Mouse (Mus musculus): Measurements from ENCODE around the gene Cd93. TPM values are rescaled to one million over a fixed set of nuclear protein-coding genes. Genes with fewer than 3 reads are reported as not detected.

Cd93 gene
- polyA plus RNA-seq, 1 experiment from 2014 or later, result 23.1 TPM

GRCm38 (mm10) chr2:148432346-148432745 is 11.0 kb downstream of the Cd93 start:
- no peak overlapping the region for H3K9ac ChIP-seq (ENCODE audit: low read depth, low read length)

GRCm38 (mm10) chr2:148430941-148431340 is 12.4 kb downstream of the Cd93 start:
- Histone ChIP-seq H3K9me3 (replicated peaks; ENCODE audit: control insufficient read depth, low read length) (no peaks in the 10 kb centered on the region), H3K4me1 (ENCODE audit: control insufficient read depth, insufficient read depth, low read length) (no peaks in the 10 kb centered on the region), H3K4me3 (ENCODE audit: low read depth, low read length) (no peak overlapping the region), H3K27me3 (ENCODE audit: control insufficient read depth, insufficient read depth, low read length) (no peaks in the 10 kb centered on the region), H3K27ac (ENCODE audit: low read depth, low read length) (no peak overlapping the region), H3K4me2 (no peak overlapping the region), H3K9ac (ENCODE audit: low read depth, low read length) (no peak overlapping the region), H3K36me3 (ENCODE audit: control insufficient read depth, insufficient read depth, low read length) (no peaks in the 10 kb centered on the region)
- 71% methylated on average over 4 of the region's 4 CpGs for WGBS (ENCODE audit: insufficient replicate concordance)
- ATAC-seq (replicated peaks; ENCODE audit: insufficient number of reproducible peaks, low FRiP score, low TSS enrichment), result no peak

More at GRCm38 (mm10) chr2:148432346-148432745, 11.0 kb downstream of the Cd93 start:
- H3K27ac ChIP-seq (ENCODE audit: low read depth, low read length), result no peak overlapping the region
- ATAC-seq (replicated peaks; ENCODE audit: insufficient number of reproducible peaks, low FRiP score, low TSS enrichment), result no peak
- 33% methylated on average over 2 of the region's 2 CpGs for WGBS (ENCODE audit: insufficient replicate concordance)
- H3K4me2 ChIP-seq, result no peak overlapping the region
- H3K9me3 ChIP-seq (replicated peaks; ENCODE audit: control insufficient read depth, low read length), result no peaks in the 10 kb centered on the region
- H3K36me3 ChIP-seq (ENCODE audit: control insufficient read depth, insufficient read depth, low read length), result no peaks in the 10 kb centered on the region
- H3K4me1 ChIP-seq (ENCODE audit: control insufficient read depth, insufficient read depth, low read length), result no peaks in the 10 kb centered on the region
- no peak overlapping the region for H3K4me3 ChIP-seq (ENCODE audit: low read depth, low read length)
- H3K27me3 ChIP-seq (ENCODE audit: control insufficient read depth, insufficient read depth, low read length), result no peaks in the 10 kb centered on the region

- H3K4me3 ChIP-seq (ENCODE audit: low read depth, low read length), result no peak overlapping the region
- no peaks in the 10 kb centered on the region for H3K27me3 ChIP-seq (ENCODE audit: control insufficient read depth, insufficient read depth, low read length)
- no peak for ATAC-seq (replicated peaks; ENCODE audit: insufficient number of reproducible peaks, low FRiP score, low TSS enrichment)
- no peaks in the 10 kb centered on the region for H3K9me3 ChIP-seq (replicated peaks; ENCODE audit: control insufficient read depth, low read length)
- H3K4me2 ChIP-seq, result no peak overlapping the region
- H3K9ac ChIP-seq (ENCODE audit: low read depth, low read length), result no peak overlapping the region
- H3K27ac ChIP-seq (ENCODE audit: low read depth, low read length), result no peak overlapping the region
- H3K4me1 ChIP-seq (ENCODE audit: control insufficient read depth, insufficient read depth, low read length), result no peaks in the 10 kb centered on the region
- no peaks in the 10 kb centered on the region for H3K36me3 ChIP-seq (ENCODE audit: control insufficient read depth, insufficient read depth, low read length)
These were observed 14.3 kb downstream of the Cd93 start for GRCm38 (mm10) chr2:148429001-148429505.

GRCm38 (mm10) chr2:148428523-148428922 is 14.8 kb downstream of the Cd93 start:
- ATAC-seq (replicated peaks; ENCODE audit: insufficient number of reproducible peaks, low FRiP score, low TSS enrichment), result no peak
- WGBS (ENCODE audit: insufficient replicate concordance), result 72% methylated on average over 3 of the region's 3 CpGs
- H3K27ac ChIP-seq (ENCODE audit: low read depth, low read length), result no peak overlapping the region
- no peak overlapping the region for H3K9ac ChIP-seq (ENCODE audit: low read depth, low read length)
- H3K4me2 ChIP-seq, result no peak overlapping the region
- H3K27me3 ChIP-seq (ENCODE audit: control insufficient read depth, insufficient read depth, low read length), result no peaks in the 10 kb centered on the region
- no peaks in the 10 kb centered on the region for H3K36me3 ChIP-seq (ENCODE audit: control insufficient read depth, insufficient read depth, low read length)
- no peaks in the 10 kb centered on the region for H3K4me1 ChIP-seq (ENCODE audit: control insufficient read depth, insufficient read depth, low read length)
- H3K4me3 ChIP-seq (ENCODE audit: low read depth, low read length), result no peak overlapping the region
- H3K9me3 ChIP-seq (replicated peaks; ENCODE audit: control insufficient read depth, low read length), result no peaks in the 10 kb centered on the region

GRCm38 (mm10) chr2:148427553-148427952 is 15.8 kb downstream of the Cd93 start:
- no peak for ATAC-seq (replicated peaks; ENCODE audit: insufficient number of reproducible peaks, low FRiP score, low TSS enrichment)
- Histone ChIP-seq H3K36me3 (ENCODE audit: control insufficient read depth, insufficient read depth, low read length) (no peaks in the 10 kb centered on the region), H3K27me3 (ENCODE audit: control insufficient read depth, insufficient read depth, low read length) (no peaks in the 10 kb centered on the region), H3K4me3 (ENCODE audit: low read depth, low read length) (no peak overlapping the region), H3K9me3 (replicated peaks; ENCODE audit: control insufficient read depth, low read length) (no peaks in the 10 kb centered on the region), H3K9ac (ENCODE audit: low read depth, low read length) (no peak overlapping the region), H3K4me2 (no peak overlapping the region), H3K27ac (ENCODE audit: low read depth, low read length) (no peak overlapping the region), H3K4me1 (ENCODE audit: control insufficient read depth, insufficient read depth, low read length) (no peaks in the 10 kb centered on the region)
- 79% methylated on average over 3 of the region's 3 CpGs for WGBS (ENCODE audit: insufficient replicate concordance)

- WGBS (ENCODE audit: insufficient replicate concordance), result 74% methylated on average over 5 of the region's 5 CpGs
- no peaks in the 10 kb centered on the region for H3K9me3 ChIP-seq (replicated peaks; ENCODE audit: control insufficient read depth, low read length)
- H3K4me2 ChIP-seq, result no peak overlapping the region
- H3K36me3 ChIP-seq (ENCODE audit: control insufficient read depth, insufficient read depth, low read length), result no peaks in the 10 kb centered on the region
- H3K27ac ChIP-seq (ENCODE audit: low read depth, low read length), result no peak overlapping the region
- no peaks in the 10 kb centered on the region for H3K27me3 ChIP-seq (ENCODE audit: control insufficient read depth, insufficient read depth, low read length)
- no peak overlapping the region for H3K9ac ChIP-seq (ENCODE audit: low read depth, low read length)
- ATAC-seq (replicated peaks; ENCODE audit: insufficient number of reproducible peaks, low FRiP score, low TSS enrichment), result no peak; the same call in 1 of the 2 replicates
- no peaks in the 10 kb centered on the region for H3K4me1 ChIP-seq (ENCODE audit: control insufficient read depth, insufficient read depth, low read length)
- H3K4me3 ChIP-seq (ENCODE audit: low read depth, low read length), result no peak overlapping the region
These were observed 17.5 kb downstream of the Cd93 start for GRCm38 (mm10) chr2:148425709-148426382.

- ATAC-seq (replicated peaks; ENCODE audit: insufficient number of reproducible peaks, low FRiP score, low TSS enrichment), result no peak
- WGBS (ENCODE audit: insufficient replicate concordance), result 64% methylated on average over 1 of the region's 1 CpGs
These were observed 21.7 kb downstream of the Cd93 start for GRCm38 (mm10) chr2:148421706-148422105.

GRCm38 (mm10) chr2:148421112-148421511 is 22.3 kb downstream of the Cd93 start:
- Histone ChIP-seq H3K27ac (ENCODE audit: low read depth, low read length) (no peak overlapping the region), H3K9me3 (replicated peaks; ENCODE audit: control insufficient read depth, low read length) (no peaks in the 10 kb centered on the region), H3K27me3 (ENCODE audit: control insufficient read depth, insufficient read depth, low read length) (no peaks in the 10 kb centered on the region), H3K9ac (ENCODE audit: low read depth, low read length) (no peak overlapping the region), H3K36me3 (ENCODE audit: control insufficient read depth, insufficient read depth, low read length) (no peaks in the 10 kb centered on the region), H3K4me2 (no peak overlapping the region), H3K4me1 (ENCODE audit: control insufficient read depth, insufficient read depth, low read length) (no peaks in the 10 kb centered on the region), H3K4me3 (ENCODE audit: low read depth, low read length) (no peak overlapping the region)
- 50% methylated on average over 1 of the region's 1 CpGs for WGBS (ENCODE audit: insufficient replicate concordance)
- ATAC-seq (replicated peaks; ENCODE audit: insufficient number of reproducible peaks, low FRiP score, low TSS enrichment), result no peak

More at GRCm38 (mm10) chr2:148421706-148422105, 21.7 kb downstream of the Cd93 start:
- no peaks in the 10 kb centered on the region for H3K36me3 ChIP-seq (ENCODE audit: control insufficient read depth, insufficient read depth, low read length)
- H3K4me2 ChIP-seq, result no peak overlapping the region
- no peak overlapping the region for H3K9ac ChIP-seq (ENCODE audit: low read depth, low read length)
- no peaks in the 10 kb centered on the region for H3K4me1 ChIP-seq (ENCODE audit: control insufficient read depth, insufficient read depth, low read length)
- no peak overlapping the region for H3K4me3 ChIP-seq (ENCODE audit: low read depth, low read length)
- no peaks in the 10 kb centered on the region for H3K9me3 ChIP-seq (replicated peaks; ENCODE audit: control insufficient read depth, low read length)
- H3K27ac ChIP-seq (ENCODE audit: low read depth, low read length), result no peak overlapping the region
- H3K27me3 ChIP-seq (ENCODE audit: control insufficient read depth, insufficient read depth, low read length), result no peaks in the 10 kb centered on the region

- Histone ChIP-seq H3K9ac (ENCODE audit: low read depth, low read length) (no peak overlapping the region), H3K4me3 (ENCODE audit: low read depth, low read length) (no peak overlapping the region), H3K36me3 (ENCODE audit: control insufficient read depth, insufficient read depth, low read length) (no peaks in the 10 kb centered on the region), H3K27ac (ENCODE audit: low read depth, low read length) (no peak overlapping the region), H3K4me1 (ENCODE audit: control insufficient read depth, insufficient read depth, low read length) (no peaks in the 10 kb centered on the region), H3K4me2 (no peak overlapping the region), H3K27me3 (ENCODE audit: control insufficient read depth, insufficient read depth, low read length) (no peaks in the 10 kb centered on the region), H3K9me3 (replicated peaks; ENCODE audit: control insufficient read depth, low read length) (no peaks in the 10 kb centered on the region)
- ATAC-seq (replicated peaks; ENCODE audit: insufficient number of reproducible peaks, low FRiP score, low TSS enrichment), result no peak
- WGBS (ENCODE audit: insufficient replicate concordance), result 86% methylated on average over 2 of the region's 2 CpGs
These were observed 23.6 kb downstream of the Cd93 start for GRCm38 (mm10) chr2:148419776-148420175.

All from heart, embryonic 11.5 days (tissue).